Mouse (Mus musculus): ENCODE results near the gene Fkbp8. TPM values are rescaled to one million over a fixed set of nuclear protein-coding genes. Genes with fewer than 3 reads are reported as not detected.
"Not testable (repeated sequence)": the region's sequence is repeated elsewhere in the genome, so short reads cannot be mapped to it uniquely, and the experiment has no call there.

The Fkbp8 gene
- polyA plus RNA-seq, 1 experiment from 2014 or later: 353 TPM

DNA sequence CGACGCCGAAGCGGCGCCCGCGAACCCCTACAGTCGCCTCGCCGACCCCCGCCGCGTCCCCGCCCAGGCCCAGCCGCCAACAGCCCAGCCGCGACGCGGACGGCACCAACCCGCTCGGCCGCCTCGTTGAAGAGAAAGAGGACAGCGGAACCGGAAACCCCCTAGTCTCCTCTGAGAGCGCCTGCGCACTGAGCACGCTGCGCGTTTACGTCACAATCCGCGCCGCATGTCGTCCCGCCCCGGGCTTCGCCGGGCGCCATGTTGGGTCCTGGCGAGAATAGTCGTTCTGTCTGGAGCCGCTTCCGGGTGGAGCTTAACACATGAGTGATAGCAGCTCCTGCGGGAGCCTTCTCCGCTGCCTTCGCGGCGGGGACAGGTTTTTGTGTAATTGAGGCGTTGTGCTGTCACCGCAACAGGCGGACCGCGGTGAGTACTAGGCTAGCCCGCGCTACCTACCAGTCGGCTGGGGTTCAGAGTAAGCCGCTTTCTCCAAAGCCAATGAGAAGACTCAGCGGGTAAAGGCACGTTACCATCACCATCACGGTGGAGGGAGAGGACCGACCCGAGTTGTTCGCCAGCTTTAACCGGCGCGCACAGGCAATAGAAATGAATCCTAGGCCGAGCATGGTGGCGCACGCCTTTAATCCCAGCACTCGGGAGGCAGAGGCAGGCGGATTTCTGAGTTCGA, 17.2 kb upstream of the Fkbp8 start, which contains the start of gene Uba52:
Gene Uba52 (minus strand): TSS at position 574 of the 688 bp plus-strand sequence.
- H3K36me3 ChIP-seq (ENCODE audit: insufficient read depth, low read length): peaks cover 26% of the 10 kb centered on the region
- WGBS: under 1% methylated on average over 74 of the region's 74 CpGs
- no peaks in the 10 kb centered on the region for H3K9me3 ChIP-seq (ENCODE audit: low read length)
- ATAC-seq (ENCODE audit: low FRiP score, low TSS enrichment): peak; percentile 81
- H3K4me2 ChIP-seq (replicated peaks; ENCODE audit: low read depth, low read length): peak within 1 kb of the TSS; percentile 97
- peak within 1 kb of the TSS; percentile 99 for H3K9ac ChIP-seq (replicated peaks; ENCODE audit: low read length)
- peak within 1 kb of the TSS; percentile 99 for H3K27ac ChIP-seq (ENCODE audit: low read length)
- no peaks in the 10 kb centered on the region for H3K27me3 ChIP-seq (ENCODE audit: insufficient read depth, low read length)
- H3K4me3 ChIP-seq (ENCODE audit: low read length): peak within 1 kb of the TSS; percentile 99
- H3K4me1 ChIP-seq (ENCODE audit: insufficient read depth, low read length): peaks cover 29% of the 10 kb centered on the region

DNA sequence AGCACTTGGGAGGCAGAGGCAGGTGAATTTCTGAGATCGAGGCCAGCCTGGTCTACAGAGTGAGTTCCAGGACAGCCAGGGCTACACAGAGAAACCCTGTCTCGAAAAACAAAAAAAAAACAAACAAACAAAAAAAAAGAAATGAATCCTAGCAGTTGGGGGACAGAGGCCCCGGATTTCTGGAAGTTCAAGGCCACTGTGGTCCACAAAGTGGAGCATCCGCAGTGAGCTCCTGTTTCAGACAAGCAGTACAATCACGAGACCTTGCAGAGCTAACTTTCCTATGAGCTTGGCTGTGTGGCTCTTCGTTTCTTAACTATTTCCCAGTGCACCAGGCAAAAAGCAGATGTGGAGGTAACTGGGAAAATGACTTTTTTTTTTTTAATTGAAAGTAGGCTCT, 16.4 kb upstream of the Fkbp8 start:
- Histone ChIP-seq H3K36me3 (ENCODE audit: insufficient read depth, low read length) (peaks cover 27% of the 10 kb centered on the region), H3K4me1 (ENCODE audit: insufficient read depth, low read length) (peaks cover 22% of the 10 kb centered on the region), H3K9ac (replicated peaks; ENCODE audit: low read length) (peak overlapping the region; percentile 99), H3K27ac (ENCODE audit: low read length) (peak overlapping the region; percentile 99; the same call in 1 of the 2 replicates), H3K4me2 (replicated peaks; ENCODE audit: low read depth, low read length) (peak overlapping the region; percentile 52), H3K4me3 (ENCODE audit: low read length) (peak overlapping the region; percentile 99)
- not testable (repeated sequence) for ATAC-seq (ENCODE audit: low FRiP score, low TSS enrichment); H3K27me3 ChIP-seq (ENCODE audit: insufficient read depth, low read length); H3K9me3 ChIP-seq (ENCODE audit: low read length)
- WGBS: 84% methylated on average over 6 of the region's 6 CpGs

DNA sequence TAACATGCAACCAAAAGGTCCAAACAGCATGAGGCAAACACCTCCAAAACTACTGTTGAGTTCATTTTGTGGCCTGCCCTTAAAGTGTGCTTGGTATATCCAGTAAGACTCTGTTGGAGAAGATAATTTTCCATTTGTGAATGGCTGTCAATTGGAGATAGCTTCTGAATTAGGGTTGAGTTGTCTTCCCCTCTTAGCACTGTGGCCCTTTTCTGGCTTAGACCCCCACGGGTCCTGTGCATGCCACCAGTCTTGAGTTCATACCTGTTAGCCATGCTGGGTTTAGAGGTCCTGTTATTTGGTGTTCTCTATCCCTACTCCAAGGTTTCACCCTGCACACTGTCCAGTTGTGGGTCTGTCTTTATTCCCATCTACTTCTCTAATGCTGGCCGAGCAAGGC, 15.8 kb upstream of the Fkbp8 start:
- 90% methylated on average over 2 of the region's 2 CpGs for WGBS

DNA sequence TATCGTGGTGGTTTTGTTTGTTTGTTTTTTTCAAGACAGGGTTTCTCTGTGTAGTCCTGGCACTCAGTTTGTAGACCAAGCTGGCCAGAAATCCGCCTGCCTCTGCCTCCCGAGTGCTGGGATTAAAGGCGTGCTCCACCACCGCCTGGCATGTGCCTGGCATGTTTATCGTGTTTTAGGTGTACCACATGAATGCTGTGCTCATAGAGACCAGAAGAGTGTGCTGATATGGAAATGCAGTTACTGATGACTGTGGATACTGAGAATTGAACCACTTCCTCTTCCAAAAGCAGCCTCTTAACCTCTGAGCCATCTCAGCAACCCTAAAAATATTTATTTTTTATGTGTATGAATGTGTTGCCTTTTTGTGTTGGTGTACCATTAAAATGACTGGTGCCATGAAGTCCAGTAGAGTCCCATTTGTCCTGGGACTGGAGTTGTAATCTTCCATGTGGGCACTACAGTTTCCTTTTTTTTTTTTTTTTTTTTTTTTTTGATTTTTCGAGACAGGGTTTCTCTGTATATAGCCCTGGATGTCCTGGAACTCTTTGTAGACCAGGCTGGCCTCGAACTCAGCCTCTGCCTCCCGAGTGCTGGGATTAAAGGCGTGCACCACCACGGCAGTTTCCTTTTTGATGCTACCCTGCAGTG, 15.1 kb upstream of the Fkbp8 start:
- H3K4me1 ChIP-seq (ENCODE audit: insufficient read depth, low read length): peaks cover 17% of the 10 kb centered on the region
- H3K4me3 ChIP-seq (ENCODE audit: low read length): no peak overlapping the region
- no peak for ATAC-seq (ENCODE audit: low FRiP score, low TSS enrichment)
- H3K27me3 ChIP-seq (ENCODE audit: insufficient read depth, low read length): no peaks in the 10 kb centered on the region
- peaks cover 32% of the 10 kb centered on the region for H3K36me3 ChIP-seq (ENCODE audit: insufficient read depth, low read length)
- H3K4me2 ChIP-seq (replicated peaks; ENCODE audit: low read depth, low read length): no peak overlapping the region
- WGBS: 94% methylated on average over 11 of the region's 11 CpGs
- no peaks in the 10 kb centered on the region for H3K9me3 ChIP-seq (ENCODE audit: low read length)
- H3K9ac ChIP-seq (replicated peaks; ENCODE audit: low read length): no peak overlapping the region
- no peak overlapping the region for H3K27ac ChIP-seq (ENCODE audit: low read length)

More for the DNA sequence above, 15.8 kb upstream of the Fkbp8 start:
- Histone ChIP-seq H3K4me2 (replicated peaks; ENCODE audit: low read depth, low read length) (peak overlapping the region; percentile 52; the same call in 1 of the 2 replicates), H3K4me3 (ENCODE audit: low read length) (no peak overlapping the region), H3K27ac (ENCODE audit: low read length) (no peak overlapping the region), H3K4me1 (ENCODE audit: insufficient read depth, low read length) (peaks cover 21% of the 10 kb centered on the region), H3K36me3 (ENCODE audit: insufficient read depth, low read length) (peaks cover 31% of the 10 kb centered on the region), H3K9me3 (ENCODE audit: low read length) (no peaks in the 10 kb centered on the region), H3K27me3 (ENCODE audit: insufficient read depth, low read length) (no peaks in the 10 kb centered on the region), H3K9ac (replicated peaks; ENCODE audit: low read length) (no peak overlapping the region)
- ATAC-seq (ENCODE audit: low FRiP score, low TSS enrichment): no peak

DNA sequence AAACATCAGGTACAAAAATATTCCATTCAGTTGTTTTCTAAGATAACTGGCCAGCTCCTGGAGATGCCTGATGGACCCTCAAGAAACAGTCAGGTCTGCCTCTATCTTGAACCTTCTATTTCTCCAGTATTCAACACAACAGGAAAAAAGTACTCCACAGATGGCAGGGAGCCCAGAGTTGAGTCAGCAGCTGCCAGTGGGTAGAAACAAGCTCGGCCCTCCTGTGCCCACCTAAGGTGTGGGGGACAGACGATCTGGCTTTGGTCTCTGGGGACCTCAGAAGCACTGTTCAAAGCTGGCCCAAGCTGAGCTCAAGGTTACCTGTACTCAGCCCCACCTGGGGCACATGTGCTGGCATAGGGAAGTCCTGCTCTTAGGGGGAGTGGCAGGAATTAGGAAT, 14.1 kb upstream of the Fkbp8 start:
- no peak overlapping the region for H3K27ac ChIP-seq (ENCODE audit: low read length)
- no peaks in the 10 kb centered on the region for H3K27me3 ChIP-seq (ENCODE audit: insufficient read depth, low read length)
- H3K9me3 ChIP-seq (ENCODE audit: low read length): no peaks in the 10 kb centered on the region
- WGBS: 73% methylated on average over 2 of the region's 2 CpGs
- peaks cover 27% of the 10 kb centered on the region for H3K36me3 ChIP-seq (ENCODE audit: insufficient read depth, low read length)
- no peak overlapping the region for H3K4me2 ChIP-seq (replicated peaks; ENCODE audit: low read depth, low read length)
- no peak overlapping the region for H3K9ac ChIP-seq (replicated peaks; ENCODE audit: low read length)
- peaks cover 16% of the 10 kb centered on the region for H3K4me1 ChIP-seq (ENCODE audit: insufficient read depth, low read length)
- no peak for ATAC-seq (ENCODE audit: low FRiP score, low TSS enrichment)
- no peak overlapping the region for H3K4me3 ChIP-seq (ENCODE audit: low read length)

DNA sequence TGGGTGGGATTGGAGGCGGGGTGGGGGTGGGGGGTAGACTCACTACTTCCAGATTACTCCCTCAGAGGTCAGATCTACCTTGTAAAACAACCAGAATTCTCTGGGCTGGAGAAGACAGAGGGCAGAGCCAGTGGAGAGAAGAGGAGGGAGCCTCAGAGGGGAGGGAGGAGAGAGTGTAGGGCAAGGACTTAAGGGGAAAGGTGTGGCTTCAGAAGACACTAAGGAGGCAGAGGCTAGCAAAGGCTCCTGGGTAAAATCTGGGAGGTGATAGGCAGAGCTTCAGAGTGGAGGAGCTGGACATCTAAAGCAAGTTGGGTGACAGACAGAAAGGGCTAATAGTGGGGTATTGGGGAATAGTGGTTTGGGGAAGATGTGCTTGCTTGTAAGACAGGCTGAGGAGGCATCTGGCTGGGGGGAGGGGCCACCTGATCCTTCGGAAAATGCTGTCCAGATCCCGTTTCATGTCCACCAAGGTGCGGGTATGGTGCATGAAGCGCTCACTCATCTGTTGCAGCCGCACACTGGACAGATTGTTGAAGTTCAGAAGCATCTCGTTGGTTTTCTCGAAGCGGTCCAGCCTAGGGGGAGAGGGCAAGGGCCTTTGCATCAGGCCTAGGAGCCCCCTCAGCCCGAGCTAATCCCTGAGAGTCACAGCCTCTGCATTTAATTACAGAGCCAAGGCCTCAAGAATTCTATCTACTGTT, 9.4 kb upstream of the Fkbp8 start:
- no peak for ATAC-seq (ENCODE audit: low FRiP score, low TSS enrichment)
- Histone ChIP-seq H3K9ac (replicated peaks; ENCODE audit: low read length) (no peak overlapping the region), H3K4me1 (ENCODE audit: insufficient read depth, low read length) (peaks cover 9% of the 10 kb centered on the region), H3K36me3 (ENCODE audit: insufficient read depth, low read length) (peaks cover 32% of the 10 kb centered on the region), H3K4me2 (replicated peaks; ENCODE audit: low read depth, low read length) (no peak overlapping the region), H3K9me3 (ENCODE audit: low read length) (no peaks in the 10 kb centered on the region), H3K4me3 (ENCODE audit: low read length) (no peak overlapping the region), H3K27me3 (ENCODE audit: insufficient read depth, low read length) (no peaks in the 10 kb centered on the region), H3K27ac (ENCODE audit: low read length) (no peak overlapping the region)
- 62% methylated on average over 10 of the region's 10 CpGs for WGBS

DNA sequence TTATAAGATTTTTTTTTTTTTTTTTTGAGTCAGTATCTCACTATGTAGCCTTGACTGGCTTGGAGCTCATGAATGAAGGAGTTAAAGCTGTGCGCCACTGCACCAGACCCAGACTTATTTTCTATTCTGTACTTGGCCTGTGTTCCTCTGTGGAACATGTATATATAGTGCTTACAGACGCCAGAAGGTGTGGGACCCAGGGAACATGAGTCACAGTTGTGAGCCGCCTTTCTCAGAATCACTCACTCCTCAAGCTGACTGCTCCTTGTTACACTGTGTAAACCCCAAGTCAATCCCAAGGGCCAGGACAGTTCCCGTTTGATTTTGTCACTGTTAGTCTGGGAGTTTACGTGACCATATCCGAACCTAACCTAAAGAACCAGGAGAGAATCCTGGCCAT, 8.5 kb upstream of the Fkbp8 start:
- WGBS: 95% methylated on average over 6 of the region's 6 CpGs
- peaks cover 27% of the 10 kb centered on the region for H3K36me3 ChIP-seq (ENCODE audit: insufficient read depth, low read length)
- no peak for ATAC-seq (ENCODE audit: low FRiP score, low TSS enrichment)

DNA sequence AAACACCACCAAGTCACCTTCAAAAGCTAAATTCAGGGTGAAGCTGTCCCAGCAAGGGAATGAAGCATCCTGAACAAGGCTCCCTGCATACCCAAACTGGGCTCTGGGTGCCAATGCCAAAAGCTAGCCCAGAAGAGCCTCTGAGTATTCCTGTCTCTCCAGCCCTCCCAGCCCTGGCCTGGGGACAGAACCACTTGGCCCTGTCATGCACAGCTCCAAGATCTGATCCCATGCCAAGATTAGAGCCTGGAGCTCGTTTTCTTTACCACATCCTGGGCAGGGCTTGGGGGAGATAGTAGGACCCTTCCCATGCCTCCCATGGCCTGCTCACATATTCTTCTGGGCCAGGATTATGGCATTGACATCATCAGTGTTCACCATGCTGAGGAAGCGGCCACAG, 7.9 kb upstream of the Fkbp8 start:
- WGBS: 67% methylated on average over 2 of the region's 2 CpGs
- Histone ChIP-seq H3K4me1 (ENCODE audit: insufficient read depth, low read length) (peaks cover 15% of the 10 kb centered on the region), H3K27me3 (ENCODE audit: insufficient read depth, low read length) (no peaks in the 10 kb centered on the region), H3K4me3 (ENCODE audit: low read length) (no peak overlapping the region), H3K36me3 (ENCODE audit: insufficient read depth, low read length) (peaks cover 22% of the 10 kb centered on the region; the same call in 1 of the 2 replicates), H3K9me3 (ENCODE audit: low read length) (no peaks in the 10 kb centered on the region), H3K27ac (ENCODE audit: low read length) (no peak overlapping the region), H3K4me2 (replicated peaks; ENCODE audit: low read depth, low read length) (no peak overlapping the region), H3K9ac (replicated peaks; ENCODE audit: low read length) (no peak overlapping the region)
- no peak for ATAC-seq (ENCODE audit: low FRiP score, low TSS enrichment)

More for the DNA sequence above, 8.5 kb upstream of the Fkbp8 start:
- H3K9me3 ChIP-seq (ENCODE audit: low read length): no peaks in the 10 kb centered on the region
- H3K4me2 ChIP-seq (replicated peaks; ENCODE audit: low read depth, low read length): no peak overlapping the region
- H3K4me1 ChIP-seq (ENCODE audit: insufficient read depth, low read length): peaks cover 15% of the 10 kb centered on the region
- H3K27ac ChIP-seq (ENCODE audit: low read length): no peak overlapping the region
- H3K27me3 ChIP-seq (ENCODE audit: insufficient read depth, low read length): no peaks in the 10 kb centered on the region
- no peak overlapping the region for H3K4me3 ChIP-seq (ENCODE audit: low read length)
- H3K9ac ChIP-seq (replicated peaks; ENCODE audit: low read length): no peak overlapping the region

DNA sequence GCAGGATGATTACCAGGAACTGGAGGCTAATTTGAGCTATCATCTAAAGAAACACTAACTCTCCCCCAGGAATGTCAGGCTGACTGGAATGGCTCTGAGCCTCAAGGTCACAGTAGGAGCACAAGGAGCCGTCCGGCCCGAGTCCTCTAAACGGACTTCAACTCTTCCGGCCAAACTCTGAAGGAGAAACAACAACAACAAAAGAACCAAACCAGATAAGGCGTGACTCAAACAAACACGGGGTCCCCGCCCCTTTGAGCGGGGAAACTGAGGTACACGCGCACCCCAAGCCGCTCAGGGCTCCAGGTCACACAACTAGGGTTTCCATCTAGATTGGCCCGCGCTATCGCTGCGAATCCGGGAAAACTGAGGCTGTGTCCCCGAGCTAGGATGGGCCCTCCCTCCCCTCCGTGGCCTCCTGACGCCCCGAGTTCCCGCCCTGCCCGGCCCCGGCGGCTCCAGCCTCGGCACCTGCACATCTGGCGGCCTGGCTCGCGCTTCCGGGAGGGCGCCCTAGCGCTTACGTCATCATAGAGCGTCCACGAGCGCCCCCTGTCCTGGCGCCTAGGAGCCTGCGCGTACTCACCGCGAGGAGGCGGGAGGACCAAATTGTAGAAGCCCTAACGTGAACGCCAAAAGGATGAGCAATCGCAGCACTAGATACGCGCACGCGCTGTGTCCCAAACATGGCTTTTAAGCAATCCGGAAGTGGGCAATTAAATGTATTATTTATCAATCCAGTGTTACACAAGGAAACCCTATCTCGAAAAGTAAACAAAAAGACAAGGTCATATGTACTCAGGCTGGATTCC, 4.7 kb upstream of the Fkbp8 start:
- Histone ChIP-seq H3K27me3 (ENCODE audit: insufficient read depth, low read length) (no peaks in the 10 kb centered on the region), H3K27ac (ENCODE audit: low read length) (peak overlapping the region; percentile 95), H3K9me3 (ENCODE audit: low read length) (no peaks in the 10 kb centered on the region), H3K4me2 (replicated peaks; ENCODE audit: low read depth, low read length) (peak overlapping the region; percentile 76), H3K4me3 (ENCODE audit: low read length) (peak overlapping the region; percentile 80), H3K9ac (replicated peaks; ENCODE audit: low read length) (peak overlapping the region; percentile 79), H3K4me1 (ENCODE audit: insufficient read depth, low read length) (peaks cover 22% of the 10 kb centered on the region), H3K36me3 (ENCODE audit: insufficient read depth, low read length) (peaks cover 10% of the 10 kb centered on the region; the same call in 1 of the 2 replicates)
- WGBS: under 1% methylated on average over 51 of the region's 51 CpGs
- peak; percentile 81 for ATAC-seq (ENCODE audit: low FRiP score, low TSS enrichment)

Data from kidney, embryonic 16.5 days (tissue).